Mouse (Mus musculus) CH12.LX (cell line): Measurements from ENCODE around the gene Agl. TPM values are rescaled to one million over a fixed set of nuclear protein-coding genes. Genes with fewer than 3 reads are reported as not detected.

ENCODE experiments used
- polyA plus RNA-seq: library from polyadenylated mRNA; unstranded; fragments of >175 nt; gene quantifications from 2 replicates; pipeline ENCODE4 v1.2.1, GENCODE M21; 2012; ENCODE audit warnings: low read depth; ENCODE audit not compliant: insufficient read length
- total RNA-seq, 2 experiments: library from RNA; depleted of rRNA; stranded (reverse); fragments of 300-350 nt in 1 of 2; fragments of >200 nt in 1 of 2; gene quantifications; 2 replicates each; pipeline ENCODE4 v1.2.3; 2012 to 2014

Agl gene
- total and polyA plus RNA-seq, 3 experiments: 4.7 to 5.7 (median 5.2) TPM

Other genes starting within 250 kb of the Agl start
- 0.38 and 0.42 TPM in 2 replicates for gene Lrrc39, start 245.2 kb downstream of the Agl start, total RNA-seq (2012; rRNA removed)
- not detected in 2 replicates for gene Lrrc39, start 245.2 kb downstream of the Agl start, total RNA-seq (2014; rRNA removed)
- gene Lrrc39, start 245.2 kb downstream of the Agl start, polyA plus RNA-seq: 0.69 and 0.74 TPM in 2 replicates
- 10.0 and 12.5 TPM in 2 replicates for gene Sass6, start 213.2 kb downstream of the Agl start, total RNA-seq (2012; rRNA removed)
- gene Sass6, start 213.2 kb downstream of the Agl start, total RNA-seq (2014; rRNA removed): 12.4 and 14.2 TPM in 2 replicates
- gene Sass6, start 213.2 kb downstream of the Agl start, polyA plus RNA-seq: 23.1 and 24.6 TPM in 2 replicates
- gene Trmt13, start 193.6 kb downstream of the Agl start, total RNA-seq (2012; rRNA removed): 11.1 and 13.9 TPM in 2 replicates
- gene Trmt13, start 193.6 kb downstream of the Agl start, total RNA-seq (2014; rRNA removed): 9.9 and 15.5 TPM in 2 replicates
- gene Trmt13, start 193.6 kb downstream of the Agl start, polyA plus RNA-seq: 18.3 and 20.9 TPM in 2 replicates
- 27.0 and 34.0 TPM in 2 replicates for gene Mfsd14a, start 145.5 kb downstream of the Agl start, total RNA-seq (2012; rRNA removed)
- gene Mfsd14a, start 145.5 kb downstream of the Agl start, total RNA-seq (2014; rRNA removed): 64.5 and 70.4 TPM in 2 replicates
- 43.8 and 45.9 TPM in 2 replicates for gene Mfsd14a, start 145.5 kb downstream of the Agl start, polyA plus RNA-seq
- not detected in 2 replicates for gene Gm43191, start 126.9 kb downstream of the Agl start, total RNA-seq (2012; rRNA removed)
- not detected in 2 replicates for gene Gm43191, start 126.9 kb downstream of the Agl start, total RNA-seq (2014; rRNA removed)
- gene Gm43191, start 126.9 kb downstream of the Agl start, polyA plus RNA-seq: 0.51 TPM in 1 of 2 replicates, not detected in the other
- gene Slc35a3, start 95.3 kb downstream of the Agl start, total RNA-seq (2012; rRNA removed): 16.3 and 17.8 TPM in 2 replicates
- 45.7 and 52.5 TPM in 2 replicates for gene Slc35a3, start 95.3 kb downstream of the Agl start, total RNA-seq (2014; rRNA removed)
- gene Slc35a3, start 95.3 kb downstream of the Agl start, polyA plus RNA-seq: 21.7 and 24.6 TPM in 2 replicates
- gene Frrs1, start 51.3 kb upstream of the Agl start, total RNA-seq (2012; rRNA removed): 12.3 and 16.5 TPM in 2 replicates
- gene Frrs1, start 51.3 kb upstream of the Agl start, total RNA-seq (2014; rRNA removed): 11.0 and 13.1 TPM in 2 replicates
- gene Frrs1, start 51.3 kb upstream of the Agl start, polyA plus RNA-seq: 22.5 and 34.9 TPM in 2 replicates
- gene 4930455H04Rik, start 160.1 kb upstream of the Agl start, total RNA-seq (2012; rRNA removed): not detected in 2 replicates
- not detected in 2 replicates for gene 4930455H04Rik, start 160.1 kb upstream of the Agl start, total RNA-seq (2014; rRNA removed)
- not detected in 2 replicates for gene 4930455H04Rik, start 160.1 kb upstream of the Agl start, polyA plus RNA-seq
- not detected in 2 replicates for gene Palmd, start 160.8 kb upstream of the Agl start, total RNA-seq (2012; rRNA removed)
- gene Palmd, start 160.8 kb upstream of the Agl start, total RNA-seq (2014; rRNA removed): not detected in 2 replicates
- not detected in 2 replicates for gene Palmd, start 160.8 kb upstream of the Agl start, polyA plus RNA-seq